Mouse (Mus musculus): ENCODE measurements at regions not wholly inside any gene's neighbourhood (a gene's known extent, or its start where the extent isn't known, plus 50 kb on each side); places are given as distances from the start of the nearest gene placed in this dataset.

GRCm38 (mm10) chr3:21270788-21271187 lies 805.7 kb upstream of the Tbl1xr1 start:
- TF ChIP-seq CTCF (IDR thresholded peaks at IDR 0.05; ENCODE audit: low read depth), result no peak
- H3K9me3 ChIP-seq (ENCODE audit: low read depth, low read length), result no peaks in the 10 kb centered on the region
- H3K27ac ChIP-seq (ENCODE audit: low read depth), result no peak overlapping the region
- H3K9ac ChIP-seq, result no peak overlapping the region
- no peak overlapping the region for H3K4me3 ChIP-seq (ENCODE audit: low read depth, low read length)
- H3K36me3 ChIP-seq (ENCODE audit: insufficient read depth), result no peaks in the 10 kb centered on the region
- H3K27me3 ChIP-seq (ENCODE audit: insufficient read depth, low read length), result no peaks in the 10 kb centered on the region
- WGBS, result 85% methylated on average over 3 of the region's 3 CpGs
- no peak overlapping the region for H3K4me2 ChIP-seq
- ATAC-seq (ENCODE audit: insufficient read depth), result no peak
- H3K4me1 ChIP-seq (ENCODE audit: insufficient read depth), result no peaks in the 10 kb centered on the region
- DNase-seq, result no peak

DNA sequence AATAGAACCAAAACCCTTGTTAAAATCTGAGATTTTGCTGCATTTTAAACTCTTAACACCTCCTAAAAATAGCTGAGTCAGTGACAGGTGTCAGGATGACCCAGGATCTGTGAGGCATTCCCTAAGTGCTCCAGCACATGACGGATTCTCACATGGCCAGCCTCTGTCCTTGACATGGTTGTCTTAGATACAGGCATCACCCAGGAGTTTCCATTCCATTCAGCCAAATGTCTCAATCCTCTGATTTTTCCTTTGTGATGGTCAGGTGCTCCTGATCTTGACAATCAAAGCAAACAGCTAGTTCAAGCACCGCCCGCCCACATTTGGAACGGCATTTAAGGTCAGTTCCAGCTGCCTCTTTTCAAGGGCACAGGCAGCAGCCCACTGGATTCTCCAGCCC lies 804.2 kb upstream of the Tbl1xr1 start:
- Histone ChIP-seq H3K27ac (ENCODE audit: low read depth) (no peak overlapping the region), H3K9ac (no peak overlapping the region), H3K36me3 (ENCODE audit: insufficient read depth) (no peaks in the 10 kb centered on the region), H3K4me3 (ENCODE audit: low read depth, low read length) (no peak overlapping the region), H3K27me3 (ENCODE audit: insufficient read depth, low read length) (no peaks in the 10 kb centered on the region), H3K4me2 (no peak overlapping the region), H3K9me3 (ENCODE audit: low read depth, low read length) (no peaks in the 10 kb centered on the region), H3K4me1 (ENCODE audit: insufficient read depth) (no peaks in the 10 kb centered on the region)
- ATAC-seq (ENCODE audit: insufficient read depth) (no peak), DNase-seq (no peak)
- WGBS, result 68% methylated on average over 4 of the region's 4 CpGs
- TF ChIP-seq CTCF (IDR thresholded peaks at IDR 0.05; ENCODE audit: low read depth), result no peak

DNA sequence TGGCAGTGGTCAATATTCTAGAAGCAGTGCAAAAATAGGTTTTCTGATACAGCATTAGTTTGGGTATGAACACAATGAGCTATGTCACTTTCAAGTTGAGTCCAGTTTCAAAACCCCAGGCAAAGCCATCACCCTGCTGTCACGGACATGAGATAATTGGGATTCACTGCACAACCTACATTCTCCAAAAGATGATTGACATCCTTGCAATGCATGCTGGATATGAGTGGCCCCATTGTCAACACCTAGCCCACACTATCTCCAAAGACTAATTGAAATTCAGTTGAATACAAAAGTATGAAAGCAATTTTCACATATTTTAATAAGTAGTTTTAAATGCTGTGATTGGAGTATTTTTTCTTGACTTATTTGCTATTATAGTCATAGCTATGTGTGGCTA lies 783.7 kb upstream of the Tbl1xr1 start:
- H3K9me3 ChIP-seq (ENCODE audit: low read depth, low read length), result no peaks in the 10 kb centered on the region
- DNase-seq (no peak), ATAC-seq (ENCODE audit: insufficient read depth) (no peak)
- 73% methylated on average over 1 of the region's 1 CpGs for WGBS
- no peak for TF ChIP-seq CTCF (IDR thresholded peaks at IDR 0.05; ENCODE audit: low read depth)
- no peak overlapping the region for H3K4me2 ChIP-seq
- no peaks in the 10 kb centered on the region for H3K4me1 ChIP-seq (ENCODE audit: insufficient read depth)
- no peaks in the 10 kb centered on the region for H3K36me3 ChIP-seq (ENCODE audit: insufficient read depth)
- H3K4me3 ChIP-seq (ENCODE audit: low read depth, low read length), result no peak overlapping the region
- H3K9ac ChIP-seq, result no peak overlapping the region
- no peak overlapping the region for H3K27ac ChIP-seq (ENCODE audit: low read depth)
- no peaks in the 10 kb centered on the region for H3K27me3 ChIP-seq (ENCODE audit: insufficient read depth, low read length)

DNA sequence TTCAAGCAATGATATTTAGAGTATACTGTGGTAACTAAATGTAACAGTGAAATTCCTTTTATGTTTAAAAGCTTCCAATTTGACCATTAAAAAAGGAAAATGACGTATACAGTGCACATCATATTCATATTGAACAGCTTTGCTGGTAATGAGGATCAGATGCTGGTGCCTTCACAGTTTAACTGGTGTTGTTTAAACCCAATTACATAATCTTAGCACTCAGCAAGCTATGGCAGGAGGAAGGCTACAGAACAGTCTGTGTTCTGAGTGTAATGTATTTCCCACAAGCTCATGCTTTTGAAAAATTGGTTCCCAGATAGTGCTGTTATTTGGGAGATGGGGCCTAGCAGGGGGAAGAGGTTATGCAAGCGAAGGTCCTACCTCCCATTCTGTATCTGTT lies 783.1 kb upstream of the Tbl1xr1 start:
- H3K4me3 ChIP-seq (ENCODE audit: low read depth, low read length), result no peak overlapping the region
- no peaks in the 10 kb centered on the region for H3K9me3 ChIP-seq (ENCODE audit: low read depth, low read length)
- no peaks in the 10 kb centered on the region for H3K36me3 ChIP-seq (ENCODE audit: insufficient read depth)
- DNase-seq, result no peak
- H3K4me1 ChIP-seq (ENCODE audit: insufficient read depth), result no peaks in the 10 kb centered on the region
- TF ChIP-seq CTCF (IDR thresholded peaks at IDR 0.05; ENCODE audit: low read depth), result no peak
- no peak for ATAC-seq (ENCODE audit: insufficient read depth)
- no peak overlapping the region for H3K27ac ChIP-seq (ENCODE audit: low read depth)
- WGBS, result 68% methylated on average over 2 of the region's 2 CpGs
- no peak overlapping the region for H3K4me2 ChIP-seq
- H3K9ac ChIP-seq, result no peak overlapping the region
- H3K27me3 ChIP-seq (ENCODE audit: insufficient read depth, low read length), result no peaks in the 10 kb centered on the region

GRCm38 (mm10) chr3:21294776-21295175 lies 781.7 kb upstream of the Tbl1xr1 start:
- Histone ChIP-seq H3K27me3 (ENCODE audit: insufficient read depth, low read length) (no peaks in the 10 kb centered on the region), H3K4me2 (no peak overlapping the region), H3K36me3 (ENCODE audit: insufficient read depth) (no peaks in the 10 kb centered on the region), H3K27ac (ENCODE audit: low read depth) (no peak overlapping the region), H3K9ac (no peak overlapping the region), H3K4me3 (ENCODE audit: low read depth, low read length) (no peak overlapping the region), H3K4me1 (ENCODE audit: insufficient read depth) (no peaks in the 10 kb centered on the region), H3K9me3 (ENCODE audit: low read depth, low read length) (no peaks in the 10 kb centered on the region)
- DNase-seq (no peak), ATAC-seq (ENCODE audit: insufficient read depth) (no peak)
- WGBS, result 91% methylated on average over 3 of the region's 3 CpGs
- TF ChIP-seq CTCF (IDR thresholded peaks at IDR 0.05; ENCODE audit: low read depth), result no peak

DNA sequence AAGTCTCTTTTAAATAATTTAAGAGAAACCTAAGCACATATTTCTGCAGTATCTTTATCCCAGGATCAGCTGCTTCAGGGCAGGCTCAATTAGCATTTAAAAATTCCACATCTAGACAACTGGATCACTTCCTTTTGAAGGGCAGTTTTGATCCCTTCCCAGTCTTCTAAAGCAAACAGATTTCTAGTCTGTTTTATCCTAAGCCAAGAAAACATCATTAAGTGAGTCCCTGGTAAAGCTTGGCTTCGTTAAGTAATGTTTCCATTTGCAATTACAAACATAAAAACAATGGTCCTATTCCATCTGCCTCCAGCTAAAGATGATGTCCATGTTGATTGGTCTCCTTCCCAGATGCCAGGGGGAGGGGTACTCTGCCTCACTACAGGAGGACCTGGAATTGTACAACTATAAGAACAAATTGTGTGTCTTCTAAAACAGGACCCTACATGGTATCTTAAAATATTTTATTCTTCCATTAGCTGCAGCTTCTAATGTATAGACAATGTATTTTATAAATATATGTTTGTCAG lies 779.8 kb upstream of the Tbl1xr1 start:
- no peaks in the 10 kb centered on the region for H3K9me3 ChIP-seq (ENCODE audit: low read depth, low read length)
- no peak overlapping the region for H3K4me2 ChIP-seq
- no peak overlapping the region for H3K27ac ChIP-seq (ENCODE audit: low read depth)
- no peaks in the 10 kb centered on the region for H3K27me3 ChIP-seq (ENCODE audit: insufficient read depth, low read length)
- H3K36me3 ChIP-seq (ENCODE audit: insufficient read depth), result no peaks in the 10 kb centered on the region
- 18% methylated on average over 1 of the region's 1 CpGs for WGBS
- H3K4me1 ChIP-seq (ENCODE audit: insufficient read depth), result no peaks in the 10 kb centered on the region
- DNase-seq (peak; percentile 61), ATAC-seq (ENCODE audit: insufficient read depth) (peak; percentile 44; the same call in 1 of the 2 replicates)
- TF ChIP-seq CTCF (IDR thresholded peaks at IDR 0.05; ENCODE audit: low read depth), result no peak
- no peak overlapping the region for H3K9ac ChIP-seq
- H3K4me3 ChIP-seq (ENCODE audit: low read depth, low read length), result no peak overlapping the region

DNA sequence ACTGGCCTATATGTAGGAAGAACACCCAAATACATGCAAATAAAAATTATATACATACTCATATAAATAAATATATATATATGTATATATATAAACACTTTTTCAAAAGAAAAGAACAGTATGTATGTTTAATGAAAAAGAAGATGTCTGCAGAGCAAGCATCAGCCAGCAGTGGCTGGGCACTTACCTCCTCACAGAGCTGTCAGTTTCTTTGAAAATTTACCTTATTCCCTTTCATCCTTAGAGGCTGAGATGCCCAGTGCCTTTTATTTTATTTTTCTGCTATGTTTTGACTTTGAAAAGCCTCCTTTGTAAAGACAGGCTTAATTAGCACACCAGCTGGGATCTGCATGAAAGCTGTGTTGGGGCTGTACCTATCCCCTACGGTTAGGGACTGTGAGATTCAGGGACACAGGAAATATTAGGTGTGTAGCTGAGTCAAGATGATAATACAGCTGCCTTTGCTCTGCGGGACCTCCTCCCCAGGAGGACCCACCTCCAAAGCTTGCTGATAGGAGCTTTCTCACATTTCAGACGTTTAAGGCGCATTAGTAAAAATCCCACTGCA lies 751.0 kb upstream of the Tbl1xr1 start:
- DNase-seq, result no peak
- no peaks in the 10 kb centered on the region for H3K36me3 ChIP-seq (ENCODE audit: insufficient read depth)
- TF ChIP-seq CTCF (IDR thresholded peaks at IDR 0.05; ENCODE audit: low read depth), result no peak
- H3K4me3 ChIP-seq (ENCODE audit: low read depth, low read length), result no peak overlapping the region
- H3K27me3 ChIP-seq (ENCODE audit: insufficient read depth, low read length), result no peaks in the 10 kb centered on the region
- H3K4me1 ChIP-seq (ENCODE audit: insufficient read depth), result no peaks in the 10 kb centered on the region
- H3K9ac ChIP-seq, result no peak overlapping the region
- no peak overlapping the region for H3K27ac ChIP-seq (ENCODE audit: low read depth)
- 47% methylated on average over 4 of the region's 4 CpGs for WGBS
- no peak overlapping the region for H3K4me2 ChIP-seq
- H3K9me3 ChIP-seq (ENCODE audit: low read depth, low read length), result no peaks in the 10 kb centered on the region
- no peak for ATAC-seq (ENCODE audit: insufficient read depth)

GRCm38 (mm10) chr3:21341916-21342315 lies 734.5 kb upstream of the Tbl1xr1 start:
- Histone ChIP-seq H3K27ac (ENCODE audit: low read depth) (no peak overlapping the region), H3K4me2 (no peak overlapping the region), H3K9me3 (ENCODE audit: low read depth, low read length) (no peaks in the 10 kb centered on the region), H3K36me3 (ENCODE audit: insufficient read depth) (no peaks in the 10 kb centered on the region), H3K27me3 (ENCODE audit: insufficient read depth, low read length) (no peaks in the 10 kb centered on the region), H3K4me1 (ENCODE audit: insufficient read depth) (no peaks in the 10 kb centered on the region), H3K9ac (no peak overlapping the region), H3K4me3 (ENCODE audit: low read depth, low read length) (no peak overlapping the region)
- no peak for DNase-seq
- no peak for TF ChIP-seq CTCF (IDR thresholded peaks at IDR 0.05; ENCODE audit: low read depth)
- no peak for ATAC-seq (ENCODE audit: insufficient read depth)
